Mouse (Mus musculus): ENCODE measurements at regions not wholly inside any gene's neighbourhood (a gene's known extent, or its start where the extent isn't known, plus 50 kb on each side); places are given as distances from the start of the nearest gene placed in this dataset.

- no peak for DNase-seq
Observed at GRCm38 (mm10) chr2:136617138-136617537, 96.1 kb upstream of the Snap25 start.

DNA sequence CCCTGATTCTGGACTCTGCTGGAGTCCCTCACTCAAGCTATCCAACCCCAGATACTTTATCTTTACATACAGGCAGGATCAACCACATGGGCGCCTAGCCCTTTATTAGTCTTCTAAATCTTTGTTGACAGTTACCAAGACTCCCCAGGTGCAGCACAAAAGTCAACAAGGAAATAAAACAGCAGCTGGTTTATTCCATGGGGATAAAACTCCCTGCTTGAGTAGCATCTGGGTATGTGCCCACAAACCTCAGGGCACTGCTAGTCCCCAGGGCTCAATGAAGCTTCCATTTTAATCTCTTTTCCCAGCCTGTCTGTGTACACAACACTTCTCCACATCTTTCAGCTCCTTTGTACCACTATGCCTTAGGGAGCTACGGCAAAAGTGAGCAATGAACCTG is 95.1 kb upstream of the Snap25 start:
- no peak for DNase-seq

GRCm38 (mm10) chr2:136620309-136620708 is 92.9 kb upstream of the Snap25 start:
- DNase-seq: no peak

DNA sequence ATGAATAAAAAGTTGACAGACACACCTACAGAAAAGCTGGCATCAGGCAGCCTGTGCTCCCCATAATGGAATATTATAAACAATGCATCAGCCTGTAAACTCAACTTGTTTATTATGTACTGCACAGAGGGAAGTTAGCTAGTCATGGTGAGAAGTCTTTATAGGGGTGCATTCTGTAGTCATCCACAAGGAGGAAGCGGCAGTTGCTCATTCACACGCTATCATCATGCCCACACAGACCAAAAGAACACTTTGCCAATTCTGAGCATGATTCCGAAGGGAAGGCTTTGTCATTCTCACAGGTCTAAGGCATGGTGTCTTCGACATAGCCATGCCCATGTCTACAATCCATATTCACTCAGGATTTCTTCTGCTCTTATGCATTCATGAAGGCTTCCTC is 92.3 kb upstream of the Snap25 start:
- DNase-seq: no peak

DNA sequence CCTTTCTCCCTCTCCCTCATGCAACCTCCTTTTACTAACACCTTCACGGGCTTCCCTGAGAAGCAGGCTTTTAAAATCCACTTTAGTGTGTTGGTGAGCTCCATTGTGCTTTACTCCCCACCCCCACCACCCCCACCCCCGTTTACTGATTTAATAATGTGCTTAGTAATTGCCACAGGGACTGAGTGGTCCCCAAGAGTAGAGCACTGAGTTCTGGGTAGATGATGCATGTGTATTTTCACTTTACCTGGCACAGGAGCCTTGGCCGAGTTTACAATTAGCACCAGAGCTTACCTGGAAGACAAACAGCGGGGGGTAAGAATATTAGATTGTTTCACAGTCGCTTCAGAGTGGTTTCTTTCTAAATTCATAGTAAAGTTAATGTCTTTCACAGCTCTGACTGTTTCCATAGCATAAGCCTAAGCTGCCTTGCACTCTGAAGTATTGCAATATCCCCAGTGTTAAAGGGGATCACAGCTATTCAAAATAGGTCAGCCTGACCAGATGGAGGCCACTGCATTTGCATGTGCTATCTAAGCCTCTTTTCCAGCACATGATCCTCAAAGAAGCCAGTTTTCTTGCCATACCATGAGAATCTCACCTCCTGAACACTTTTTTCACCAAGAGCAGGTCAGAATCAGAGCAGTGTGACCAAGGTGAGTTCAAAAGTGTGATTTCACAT is 89.3 kb upstream of the Snap25 start:
- DNase-seq: no peak

DNA sequence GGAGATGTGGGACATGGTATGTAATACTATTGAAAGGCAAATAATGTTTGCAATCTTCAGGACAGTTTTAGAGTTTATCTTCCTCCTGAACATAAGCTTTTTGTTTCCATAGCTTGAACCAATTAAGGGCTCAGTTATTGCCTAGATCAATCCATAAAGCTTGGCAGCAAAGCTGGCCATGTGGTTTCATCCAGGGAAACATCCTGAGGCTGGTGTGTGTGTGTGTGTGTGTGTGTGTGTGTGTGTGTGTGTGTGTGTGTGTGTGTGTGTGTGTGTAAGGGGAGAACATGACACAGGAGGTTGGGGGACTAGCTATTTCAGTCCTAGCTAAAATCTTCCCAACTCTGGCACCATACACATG is 88.8 kb upstream of the Snap25 start:
- DNase-seq: no peak

DNA sequence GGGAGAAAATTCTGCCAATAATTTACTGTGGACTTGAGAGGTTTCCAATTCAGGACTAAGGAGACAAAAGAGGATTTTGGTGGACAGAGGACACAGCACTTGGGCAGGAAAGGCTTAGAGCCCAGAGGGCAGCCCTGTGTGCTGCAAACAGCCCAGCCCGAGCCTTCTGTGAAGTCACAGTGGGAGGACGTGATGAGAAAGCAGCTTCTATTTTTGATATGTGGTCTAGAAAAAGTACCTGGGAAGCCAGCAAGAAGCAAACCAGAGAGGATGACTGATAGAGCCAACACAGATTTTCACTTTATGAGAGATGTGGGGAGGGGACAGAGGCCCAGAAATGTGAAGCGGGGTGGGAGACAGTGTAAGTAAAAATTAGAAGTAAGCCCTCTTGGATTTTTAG is 66.3 kb upstream of the Snap25 start:
- DNase-seq: no peak

GRCm38 (mm10) chr2:136648606-136649005 is 64.6 kb upstream of the Snap25 start:
- peak; percentile 91 for DNase-seq

GRCm38 (mm10) chr2:136650721-136651120 is 62.5 kb upstream of the Snap25 start:
- DNase-seq: no peak

DNA sequence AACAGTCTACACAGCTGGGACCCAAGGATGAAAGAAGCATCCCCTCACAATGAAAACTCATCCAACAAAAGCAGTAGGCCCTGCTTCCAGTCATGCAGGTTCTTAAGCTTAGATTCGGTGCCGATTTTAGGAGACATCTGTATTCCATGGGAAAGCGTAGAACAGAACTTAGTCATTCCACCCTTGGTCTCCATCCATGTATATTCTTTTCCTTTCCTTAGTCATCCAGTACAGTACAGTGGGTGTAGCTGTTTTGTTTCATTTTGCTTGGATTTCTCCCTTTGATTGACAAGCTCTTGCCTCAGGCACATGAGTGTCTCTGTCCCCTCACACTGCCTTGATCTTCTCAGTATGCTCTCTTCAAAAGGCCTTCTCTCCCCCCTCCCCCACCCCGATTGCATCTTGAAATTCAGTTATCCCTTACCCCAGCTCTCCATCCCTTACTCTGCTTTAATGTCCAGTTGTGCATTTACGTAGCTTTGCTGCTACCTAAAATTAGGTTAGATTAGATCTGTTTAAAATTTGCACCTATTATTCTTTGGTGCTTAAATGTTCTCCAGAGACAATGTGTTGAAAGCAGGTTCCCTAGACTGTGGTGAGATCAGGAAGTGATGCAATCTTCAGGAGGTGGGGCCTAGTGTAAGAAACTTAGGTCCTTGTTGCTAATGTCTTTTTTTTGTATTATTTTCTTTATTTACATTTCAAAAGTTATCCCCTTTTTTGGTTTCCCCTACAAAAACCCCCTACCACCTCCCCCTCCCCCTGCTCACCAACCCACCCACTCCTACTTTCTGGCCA is 60.8 kb upstream of the Snap25 start:
- DNase-seq: no peak
